Mouse (Mus musculus) mouse embryonic stem cell (cell line): ENCODE results near the gene Kcna2.

ENCODE experiments used
- in situ Hi-C, 2 experiments: fragments of 300-500 bp; cut with MboI; formaldehyde crosslinking; loops; 1 replicate in 1 of 2; 3 replicates in 1 of 2; pipeline ENCODE4 v1.14.3; 2019 to 2020; ENCODE audit warnings: low sequenced_read_pairs in 2 of 2, low pct_unique_long_range_greater_than_20kb in 1 of 2, mixed read lengths in 1 of 2; ENCODE audit not compliant: unreplicated experiment in 1 of 2

The Kcna2 gene

DNA sequence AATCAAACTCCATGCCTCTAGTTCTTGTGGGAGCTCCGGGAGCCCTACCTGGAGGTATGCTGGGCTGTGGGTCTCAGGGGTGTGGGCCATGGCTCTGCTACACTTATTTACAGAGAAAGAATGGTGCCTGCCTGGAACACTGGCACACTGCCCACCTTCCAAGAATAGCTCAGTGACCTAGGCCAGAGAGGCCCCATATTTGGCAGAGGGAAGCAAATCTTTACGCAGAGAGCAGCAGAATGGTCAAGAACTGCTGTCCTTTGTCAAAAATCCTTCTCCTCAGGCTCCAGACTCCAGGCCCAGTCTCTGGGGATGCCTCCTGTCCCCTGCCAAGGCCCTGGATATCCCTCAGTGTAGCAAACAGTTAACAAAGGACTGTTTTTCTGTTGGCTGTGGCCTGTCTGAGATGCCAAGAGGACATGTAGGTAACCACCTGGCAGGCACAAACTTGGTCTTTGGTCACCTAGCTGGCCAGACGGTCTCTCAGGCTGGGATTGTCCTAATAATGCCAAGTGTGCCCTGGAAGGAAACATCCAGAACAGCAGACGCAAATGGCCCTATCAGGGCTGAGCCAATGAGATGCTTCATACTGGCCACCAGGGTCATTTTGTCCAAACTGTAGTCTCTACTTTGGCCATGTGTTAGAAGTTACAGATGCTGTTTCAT is 29.8 kb downstream of the Kcna2 start:
- in situ Hi-C loops: no loop called here

DNA sequence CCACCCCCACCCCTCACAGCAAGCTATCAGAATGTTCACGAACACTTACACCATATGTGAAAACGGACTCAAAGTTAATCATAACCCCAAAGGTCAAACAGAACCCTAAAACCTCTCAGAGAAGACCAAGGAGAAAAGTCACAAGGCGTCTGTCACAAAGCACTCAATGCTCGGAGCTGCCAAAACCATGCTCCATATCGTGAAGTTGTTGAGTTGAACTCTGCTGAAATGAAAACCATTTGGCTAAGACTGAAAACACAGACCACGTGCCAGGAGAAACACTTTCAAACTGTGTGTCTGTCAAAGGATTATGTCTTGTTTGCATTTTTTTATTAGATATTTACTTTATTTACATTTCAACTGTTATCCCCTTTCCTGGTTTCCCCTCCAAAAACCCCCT is 30.9 kb downstream of the Kcna2 start:
- in situ Hi-C loops: no loop called here

DNA sequence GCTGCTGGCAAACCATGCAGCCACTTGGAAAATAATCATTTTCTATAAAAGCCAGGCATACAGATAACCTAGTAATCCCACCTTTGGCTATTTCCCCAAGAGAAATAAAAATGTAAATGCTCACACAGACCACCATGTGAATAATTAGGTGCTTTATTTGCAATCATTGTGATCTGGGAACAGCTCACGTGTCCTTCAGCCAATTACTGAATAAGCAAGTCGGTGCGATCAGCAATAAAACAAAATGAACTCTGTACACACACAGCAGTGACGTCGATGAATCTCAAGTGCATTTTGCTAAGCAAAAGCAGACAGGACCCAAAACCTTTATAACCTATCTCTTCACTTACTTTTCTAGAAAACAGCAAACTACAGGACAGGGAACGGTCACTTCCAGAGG is 31.7 kb downstream of the Kcna2 start:
- in situ Hi-C loops: no loop called here

DNA sequence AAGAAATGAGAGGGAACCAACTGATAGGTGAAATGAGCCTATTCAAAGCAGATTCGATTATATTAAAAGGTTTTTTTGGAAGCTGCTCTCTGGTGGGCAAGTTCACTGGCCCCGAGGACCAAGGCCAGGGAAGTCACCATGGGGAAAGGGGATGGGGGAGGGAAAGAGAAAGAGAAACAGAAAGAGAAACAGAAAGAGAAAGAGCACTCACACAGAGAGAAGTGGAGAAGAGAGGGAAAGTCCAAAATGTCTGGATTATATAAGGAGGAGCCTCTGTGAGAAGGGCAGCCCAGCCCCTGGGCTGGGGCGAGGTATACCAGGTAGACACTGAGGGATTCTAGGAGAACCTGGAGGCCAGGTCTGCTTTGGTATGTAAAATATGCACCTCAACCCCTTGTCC is 33.5 kb downstream of the Kcna2 start:
- in situ Hi-C loops: no loop called here

DNA sequence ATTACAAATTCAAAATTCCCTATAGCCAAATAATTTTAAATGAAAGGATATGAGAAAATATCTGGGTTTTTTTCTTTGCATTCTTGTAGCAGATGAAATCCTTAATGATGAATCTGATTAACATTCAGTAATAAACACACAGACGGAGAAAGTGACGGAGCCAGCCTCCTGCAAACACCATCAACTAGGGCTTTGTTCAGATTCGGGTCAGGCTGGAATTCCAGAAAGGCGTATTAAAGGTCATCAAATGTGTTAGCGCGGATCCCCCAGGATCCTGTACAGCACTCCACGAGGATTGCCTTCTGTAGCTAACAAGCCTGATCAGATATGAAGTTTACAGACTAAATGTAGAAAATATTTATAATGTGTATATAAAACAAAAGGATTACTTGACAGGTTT is 46.2 kb downstream of the Kcna2 start:
- in situ Hi-C loops: no loop called here

DNA sequence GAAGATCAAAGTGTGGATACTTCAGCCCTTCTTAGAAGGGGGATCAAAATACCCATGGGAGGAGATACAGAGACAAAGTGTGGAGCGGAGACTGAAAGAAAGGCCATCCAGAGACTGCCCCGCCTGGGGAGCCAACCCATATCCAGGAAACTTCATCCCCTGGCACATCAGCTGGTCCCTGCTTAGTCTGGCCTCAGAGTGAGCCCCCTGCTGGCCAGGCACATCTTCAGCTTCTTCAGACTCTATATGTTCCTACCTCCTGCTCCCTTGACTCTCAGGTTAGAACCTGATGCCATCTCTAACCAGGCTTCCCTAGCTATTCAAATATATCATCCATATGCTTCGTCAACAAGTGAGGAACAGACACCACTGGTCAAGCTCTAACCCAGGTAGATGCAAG is 48.1 kb downstream of the Kcna2 start:
- in situ Hi-C loops: no loop called here

DNA sequence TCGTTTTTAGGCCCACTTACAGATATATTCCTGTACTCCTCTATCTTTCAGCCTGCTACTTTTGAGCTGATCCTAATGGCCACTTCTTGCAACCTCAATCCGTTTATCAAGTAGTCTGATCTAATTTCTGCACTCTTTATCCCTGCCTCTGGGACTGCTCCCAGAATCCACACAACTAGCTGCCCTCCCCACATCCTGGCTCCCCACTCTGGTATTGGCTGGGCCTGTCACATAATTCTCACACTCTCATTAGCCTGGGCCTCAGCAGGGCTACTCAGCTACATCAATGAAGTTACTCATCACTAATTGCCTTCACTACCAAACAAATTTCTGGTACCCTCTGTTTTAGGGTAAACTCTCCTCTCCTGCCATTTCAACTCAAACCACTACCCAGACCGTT is 49.5 kb downstream of the Kcna2 start:
- in situ Hi-C loops: no loop called here

DNA sequence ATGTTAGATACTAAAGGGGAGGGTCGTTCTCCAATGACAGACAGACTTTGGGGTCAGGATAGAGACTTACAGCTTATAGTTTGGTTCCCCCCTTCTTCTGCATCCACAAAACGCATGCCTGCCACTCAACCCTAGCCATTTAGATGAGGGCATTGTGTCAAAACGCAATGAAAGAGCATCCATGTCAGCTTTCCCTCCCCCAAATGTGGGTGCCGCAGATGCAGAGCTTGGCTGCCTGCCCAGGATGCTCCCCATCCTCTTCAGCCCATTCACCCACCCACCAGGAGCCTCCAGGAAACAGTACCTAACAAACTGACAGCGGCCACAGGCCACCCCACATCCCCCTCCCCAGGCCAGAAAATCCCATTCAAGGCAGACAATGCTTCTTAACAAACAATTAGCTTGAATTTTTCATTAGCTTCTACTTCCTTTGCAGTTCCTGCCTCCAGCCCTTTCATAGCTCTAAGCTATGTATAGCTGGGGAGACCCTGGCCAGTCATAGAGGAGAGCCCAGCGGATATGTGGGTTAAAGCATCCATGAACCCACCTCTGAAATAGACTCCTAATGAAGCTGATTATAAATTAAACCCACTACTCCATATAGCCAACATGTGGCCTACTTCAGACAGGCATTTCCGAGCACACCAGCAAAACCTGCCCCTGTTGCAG is 50.1 kb downstream of the Kcna2 start:
- in situ Hi-C loops: no loop called here

DNA sequence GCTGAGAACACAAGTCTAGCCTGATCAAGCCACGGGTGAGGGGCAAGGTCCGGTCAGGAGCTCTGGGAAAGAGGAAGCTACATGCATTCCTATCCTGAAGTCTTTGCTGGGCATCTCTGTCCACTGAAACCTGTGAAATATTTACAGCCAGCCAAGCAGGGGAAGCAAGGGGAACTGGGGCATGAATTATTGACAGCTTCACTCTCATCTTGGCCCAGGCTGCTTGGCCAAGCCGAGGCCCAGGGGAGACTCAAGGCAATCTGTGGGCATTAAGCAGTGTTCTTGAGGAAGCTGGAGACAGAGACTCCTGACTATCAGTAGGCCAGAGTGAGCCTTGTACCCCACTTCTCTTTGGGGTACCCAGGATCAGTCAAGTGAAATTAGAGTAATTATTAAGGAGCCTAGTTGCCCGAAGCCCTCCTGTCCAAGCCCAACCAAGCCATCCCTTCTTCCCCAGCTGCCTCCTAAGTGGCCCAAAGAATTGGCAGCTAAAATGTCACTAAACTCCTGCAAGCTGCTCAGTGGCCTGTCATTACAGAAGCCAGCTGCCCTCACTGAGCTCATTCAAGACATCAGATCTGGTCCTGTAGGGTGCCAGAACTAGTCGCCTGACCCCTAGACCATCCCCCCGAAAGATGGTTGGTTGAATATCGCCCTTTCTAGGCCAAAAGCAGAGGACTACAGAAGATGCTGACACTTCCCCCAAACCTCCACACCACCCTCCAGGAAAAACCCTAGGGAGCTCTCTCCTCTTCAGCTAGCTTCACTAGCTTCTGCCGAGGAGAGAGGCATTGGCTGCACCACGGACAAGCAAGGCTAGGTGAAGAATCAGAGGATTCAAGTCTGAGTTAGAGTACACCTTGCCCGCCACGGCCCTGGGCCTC is 53.1 kb downstream of the Kcna2 start:
- in situ Hi-C loops: no loop called here

DNA sequence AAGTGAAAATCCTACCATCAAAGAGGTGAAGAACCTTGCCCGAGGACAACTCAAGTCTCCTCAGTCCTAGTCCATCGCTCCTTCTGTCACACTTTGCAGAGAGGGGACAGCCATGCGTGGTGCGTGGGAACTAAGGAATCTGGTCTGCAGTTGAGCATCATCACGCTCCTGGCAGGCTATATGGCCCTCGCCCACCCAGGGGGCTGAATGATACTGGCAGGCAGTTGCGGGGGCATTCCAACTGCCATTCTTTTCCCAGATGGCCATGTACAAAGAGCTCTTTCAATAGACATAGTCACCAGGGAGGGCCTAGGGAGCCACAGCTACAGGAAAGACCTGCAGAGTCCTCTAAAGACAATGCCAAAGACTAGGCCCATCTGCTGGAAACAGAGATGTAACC is 57.9 kb downstream of the Kcna2 start:
- in situ Hi-C loops: no loop called here

DNA sequence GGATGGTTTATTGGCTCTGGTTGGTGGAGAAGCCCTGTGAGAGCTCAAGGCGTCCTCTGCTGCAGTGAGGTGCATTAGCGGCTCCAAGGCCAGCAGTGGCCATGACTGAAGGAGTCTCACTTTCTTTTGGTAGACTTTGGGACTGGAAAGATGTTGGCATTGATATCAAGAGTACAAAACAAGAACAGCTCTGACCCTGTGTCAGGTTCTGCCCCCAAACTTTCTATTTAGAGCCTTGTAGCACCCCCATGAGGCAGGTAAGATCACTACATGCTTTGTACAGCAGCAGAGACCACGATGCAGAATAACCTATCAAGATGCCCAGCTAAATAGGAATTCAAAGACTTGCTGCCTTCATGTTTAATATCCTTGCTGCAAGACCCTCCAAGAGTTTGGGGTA is 58.5 kb downstream of the Kcna2 start:
- in situ Hi-C loops: no loop called here

DNA sequence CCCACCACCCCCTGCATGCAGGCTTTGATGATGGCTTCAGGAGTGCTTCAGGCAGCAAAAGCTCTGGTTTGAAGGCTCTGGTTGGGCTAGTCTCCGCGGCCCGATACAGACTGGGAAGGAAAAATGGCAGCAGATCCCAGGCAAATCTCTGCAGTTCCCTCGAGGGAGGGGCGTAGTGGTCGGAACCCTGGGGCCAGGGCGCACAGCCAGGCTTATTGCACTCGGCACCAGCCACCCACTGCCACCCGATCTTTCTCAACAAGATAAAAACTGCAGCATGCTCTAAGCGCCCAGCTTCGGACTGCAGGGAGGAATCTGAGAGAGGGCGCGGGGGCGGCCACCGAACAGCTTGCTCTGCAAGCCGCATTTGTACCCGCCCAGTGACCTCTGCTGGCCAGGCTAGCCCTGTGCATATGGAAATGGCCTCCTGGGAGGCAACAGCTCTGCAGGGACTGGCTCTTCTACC is 58.9 kb downstream of the Kcna2 start:
- in situ Hi-C loops: no loop called here

DNA sequence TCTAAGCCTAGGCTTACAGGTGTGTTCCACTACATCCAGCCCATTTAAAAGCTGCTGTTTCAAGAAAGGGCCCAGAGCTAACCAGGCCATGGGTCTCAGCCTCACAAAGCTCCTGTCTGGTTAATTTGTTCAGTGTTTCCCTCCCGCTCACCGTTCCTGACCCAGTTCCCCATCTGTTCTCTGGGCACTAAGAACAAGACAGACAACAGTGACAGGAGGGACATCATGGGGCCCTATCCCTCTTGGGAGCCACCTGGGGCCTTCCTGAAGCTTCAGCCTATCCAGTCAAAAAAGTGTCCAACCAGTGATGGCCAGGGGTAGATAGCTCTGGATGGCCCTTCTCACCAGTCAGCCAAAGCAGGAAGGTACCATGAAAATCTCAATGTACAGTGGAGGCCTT is 61.8 kb downstream of the Kcna2 start:
- in situ Hi-C loops: no loop called here
